Mouse (Mus musculus): ENCODE measurements at regions not wholly inside any gene's neighbourhood (a gene's known extent, or its start where the extent isn't known, plus 50 kb on each side); places are given as distances from the start of the nearest gene placed in this dataset.

GRCm38 (mm10) chr19:48864151-48864740 is 658.4 kb downstream of the Sorcs3 start:
- DNase-seq (ENCODE audit: low read depth, low spot score), result peak; percentile 1

- DNase-seq (ENCODE audit: low read depth, low spot score), result no peak
Measured at GRCm38 (mm10) chr19:48871601-48872000, 665.8 kb downstream of the Sorcs3 start.

GRCm38 (mm10) chr19:48881526-48882195 is 675.8 kb downstream of the Sorcs3 start:
- DNase-seq (ENCODE audit: low read depth, low spot score), result no peak

- DNase-seq (ENCODE audit: low read depth, low spot score), result no peak
Measured at GRCm38 (mm10) chr19:48908236-48908635, 702.4 kb downstream of the Sorcs3 start.

GRCm38 (mm10) chr19:48913011-48913410 is 707.2 kb downstream of the Sorcs3 start:
- no peak for DNase-seq (ENCODE audit: low read depth, low spot score)

GRCm38 (mm10) chr19:48919638-48920037 is 713.8 kb downstream of the Sorcs3 start:
- no peak for DNase-seq (ENCODE audit: low read depth, low spot score)

GRCm38 (mm10) chr19:48947646-48948045 is 741.8 kb downstream of the Sorcs3 start:
- no peak for DNase-seq (ENCODE audit: low read depth, low spot score)
